Mouse (Mus musculus) testis, postnatal 10 days (tissue): Measurements from ENCODE around the gene Prrc2b.

Source experiments
- DNase-seq: peaks from one replicate; pipeline ENCODE4 v3.0.0; 2021; ENCODE audit warnings: low spot score

Prrc2b gene

DNA sequence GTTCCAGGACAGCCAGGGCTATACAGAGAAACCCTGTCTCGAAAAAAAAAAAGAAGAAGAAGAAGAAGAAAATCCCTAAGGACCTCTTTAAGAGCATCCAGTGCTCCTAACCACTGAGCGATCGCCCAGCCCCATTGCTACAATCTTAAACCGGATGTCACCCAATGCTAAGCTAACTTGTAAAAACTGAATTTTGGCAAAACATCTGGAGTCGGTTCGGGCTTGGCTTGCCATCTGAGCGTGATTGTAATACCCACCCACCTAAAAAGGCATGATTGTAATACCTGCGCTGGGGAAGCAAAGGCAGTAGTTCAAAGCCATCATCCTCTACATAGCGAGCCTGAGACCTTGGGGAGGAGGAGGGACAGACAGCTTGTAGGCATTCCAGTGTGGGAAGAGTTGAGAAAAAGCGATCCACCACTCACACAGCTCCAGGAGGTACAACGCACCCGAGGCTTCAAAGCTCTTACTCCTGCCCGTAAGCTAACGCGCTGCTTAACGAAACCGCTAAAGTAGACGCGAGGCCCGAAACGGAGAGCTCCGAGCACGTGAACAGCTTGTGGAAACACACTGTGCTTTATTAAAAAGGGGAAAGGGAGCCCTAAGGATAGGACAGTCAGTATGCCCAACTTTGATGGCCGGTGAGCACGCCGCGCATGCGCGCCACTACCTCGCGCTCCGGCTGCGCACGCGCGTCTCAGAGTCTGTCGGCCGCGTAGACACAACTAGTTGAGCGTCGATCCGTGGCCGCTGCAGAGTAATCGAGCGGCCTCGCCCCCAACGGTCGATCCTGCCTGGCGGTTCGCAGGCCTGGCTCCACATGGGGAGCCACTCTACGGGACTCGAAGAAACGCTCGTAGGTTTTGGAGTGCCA lies 85.2 kb downstream of the Prrc2b start, which contains the start of gene Pomt1:
Gene Pomt1 (plus strand): TSS at position 705 of the 874 bp plus-strand sequence.
- peak; percentile 92 for DNase-seq

DNA sequence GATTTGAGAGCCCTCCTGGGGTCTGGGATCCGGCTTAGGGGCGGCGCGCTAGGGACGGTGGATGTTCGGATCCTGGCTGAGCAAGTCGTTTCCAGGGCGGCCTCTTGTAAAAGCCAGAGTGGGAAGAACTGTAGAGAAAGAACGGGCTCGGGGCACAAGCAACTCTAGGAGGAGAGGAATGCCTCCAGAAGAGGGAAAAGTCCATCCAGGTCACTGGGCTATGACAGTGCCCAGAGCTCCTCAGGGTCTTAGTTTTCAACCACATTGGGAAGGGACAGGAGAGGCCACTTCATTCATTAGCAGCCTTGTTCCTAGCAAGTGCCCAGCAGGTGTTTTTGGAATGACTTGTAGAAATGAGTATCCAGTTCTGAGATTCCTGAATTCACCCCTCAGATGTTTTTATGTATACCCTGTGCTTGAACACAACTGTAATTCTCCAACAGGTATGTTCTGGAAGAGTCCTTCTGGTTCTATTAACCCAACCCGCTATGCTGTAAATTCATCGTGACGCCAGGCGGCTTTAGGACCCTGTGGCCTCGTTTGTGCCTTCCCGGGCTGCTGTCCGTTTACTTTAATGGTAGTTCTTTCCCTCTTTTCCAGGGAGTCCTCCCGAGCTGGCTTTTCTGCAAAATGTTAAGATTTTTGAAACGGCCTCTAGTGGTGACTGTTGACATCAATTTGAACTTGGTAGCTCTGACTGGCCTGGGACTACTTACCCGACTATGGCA lies 86.0 kb downstream of the Prrc2b start:
- no peak for DNase-seq

DNA sequence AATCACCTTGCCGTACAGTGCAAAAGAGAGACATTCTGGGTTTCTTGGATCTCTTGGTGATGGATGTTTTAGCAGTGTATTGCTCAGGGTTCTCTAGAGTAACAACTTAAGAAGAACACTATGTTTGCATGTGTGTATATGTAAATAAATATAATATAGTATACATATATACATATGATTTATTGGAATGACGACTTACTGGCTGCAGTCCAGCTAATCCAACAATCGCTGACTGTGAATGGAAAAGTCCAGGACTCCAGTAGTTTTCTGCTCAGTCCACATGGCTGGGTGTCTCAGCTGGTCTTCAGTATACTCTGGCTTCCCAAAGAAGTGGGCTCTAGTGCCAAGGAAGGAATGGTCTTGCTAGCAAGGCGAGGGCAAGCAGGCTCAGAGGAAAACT lies 86.7 kb downstream of the Prrc2b start:
- no peak for DNase-seq

- no peak for DNase-seq
Observed at GRCm38 (mm10) chr2:32238708-32239435, 88.0 kb downstream of the Prrc2b start.

- no peak for DNase-seq
Observed at GRCm38 (mm10) chr2:32240591-32240990, 89.7 kb downstream of the Prrc2b start.

- no peak for DNase-seq
Observed at GRCm38 (mm10) chr2:32242986-32243385, 92.1 kb downstream of the Prrc2b start.

GRCm38 (mm10) chr2:32246741-32247140 lies 95.9 kb downstream of the Prrc2b start:
- no peak for DNase-seq

DNA sequence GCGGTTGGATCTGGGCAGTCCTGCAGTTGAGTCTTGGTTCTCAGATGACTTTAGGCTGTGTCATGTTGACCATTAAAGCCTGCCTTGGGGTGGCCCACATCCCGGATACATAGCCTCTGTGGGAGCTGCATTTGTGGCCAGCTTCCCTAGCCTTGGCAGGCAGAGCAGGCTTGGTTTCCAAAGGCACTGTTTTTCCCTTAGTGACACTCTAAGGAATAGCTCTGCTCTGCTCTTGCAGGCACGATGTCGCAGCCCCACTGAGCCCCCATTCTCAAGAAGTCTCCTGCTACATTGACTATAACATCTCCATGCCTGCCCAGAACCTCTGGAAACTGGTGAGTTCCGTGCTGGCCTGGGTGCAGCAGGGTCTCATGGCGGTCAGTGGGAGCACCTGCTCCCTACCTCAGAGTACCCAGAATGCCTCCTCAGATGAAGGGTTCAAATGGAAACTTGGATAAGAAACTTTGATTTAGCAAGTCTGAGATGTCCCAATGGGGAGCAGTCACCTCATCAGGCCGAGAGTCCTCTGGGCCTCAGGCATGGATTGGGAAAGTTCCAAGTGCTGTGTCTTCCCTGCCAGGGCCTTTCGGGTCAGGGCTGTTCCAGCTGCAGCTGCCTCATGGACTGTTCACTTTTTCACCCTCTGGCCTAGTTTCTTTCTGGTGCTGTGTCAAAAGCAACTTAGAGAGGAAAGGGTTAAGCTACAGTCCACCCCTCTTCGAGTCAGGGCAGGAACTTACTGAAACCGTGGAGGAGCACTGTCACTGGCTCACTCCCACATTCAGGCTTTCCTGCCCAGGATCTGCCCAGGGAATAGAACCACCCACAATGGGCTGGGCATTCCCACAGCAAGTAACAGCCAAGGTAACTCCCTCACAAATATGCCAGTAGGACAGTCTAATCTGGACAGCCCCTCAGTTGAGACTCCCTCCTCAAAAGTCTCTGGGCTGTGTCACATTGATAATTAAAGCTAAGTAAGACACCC lies 97.8 kb downstream of the Prrc2b start:
- DNase-seq = no peak

- DNase-seq = peak; percentile 63
Observed at GRCm38 (mm10) chr2:32251791-32252527, 101.1 kb downstream of the Prrc2b start.

- DNase-seq = peak; percentile 76
Observed at GRCm38 (mm10) chr2:32252658-32253057, 101.8 kb downstream of the Prrc2b start.

GRCm38 (mm10) chr2:32253352-32253751 lies 102.5 kb downstream of the Prrc2b start:
- peak; percentile 65 for DNase-seq

DNA sequence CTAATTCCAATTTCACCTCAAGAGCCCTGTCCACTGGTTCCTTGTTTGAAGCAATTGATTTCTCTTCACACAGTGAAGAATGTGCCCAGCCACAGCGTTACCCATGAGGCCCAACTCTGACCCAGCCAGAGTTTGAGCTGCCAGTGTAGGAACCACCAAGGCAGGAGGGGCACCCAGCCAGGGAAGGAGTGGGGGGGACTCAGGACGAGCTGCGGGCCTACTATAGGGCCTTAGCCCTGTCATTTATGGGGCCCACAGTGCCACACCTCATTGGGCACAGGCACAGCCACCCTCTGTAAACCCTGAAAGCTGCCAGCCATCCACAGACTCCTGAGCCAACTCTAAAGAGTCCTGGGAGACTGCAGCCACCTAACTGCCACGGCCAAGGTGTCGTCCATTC lies 103.7 kb downstream of the Prrc2b start:
- no peak for DNase-seq

DNA sequence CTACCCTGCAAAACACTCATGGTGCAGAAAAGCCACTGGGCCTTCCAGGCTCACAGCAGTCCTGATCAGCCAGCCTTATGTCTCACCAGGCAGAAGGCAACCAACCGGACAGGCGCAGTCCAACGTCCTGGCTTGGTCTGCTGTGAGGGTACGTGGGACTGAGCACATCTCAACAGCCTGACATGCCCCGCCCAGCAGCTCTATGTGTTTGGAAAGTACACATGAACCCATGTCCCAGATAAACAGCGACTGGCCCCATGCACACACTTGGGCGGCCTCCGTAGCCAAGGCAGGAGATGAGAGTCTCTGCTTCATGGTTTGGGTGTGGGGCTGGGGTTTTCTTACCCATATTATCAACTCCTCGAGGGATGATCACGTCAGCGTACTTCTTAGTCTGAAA lies 105.4 kb downstream of the Prrc2b start:
- no peak for DNase-seq

GRCm38 (mm10) chr2:32258887-32259533 lies 108.1 kb downstream of the Prrc2b start:
- DNase-seq = no peak

- peak; percentile 91 for DNase-seq
Observed at GRCm38 (mm10) chr2:32259657-32260417, 109.0 kb downstream of the Prrc2b start, which contains the start of gene Uck1. Uck1 (minus strand) TSS chr2:32260159.

- peak; percentile 68 for DNase-seq
Observed at GRCm38 (mm10) chr2:32260635-32261034, 109.8 kb downstream of the Prrc2b start.

DNA sequence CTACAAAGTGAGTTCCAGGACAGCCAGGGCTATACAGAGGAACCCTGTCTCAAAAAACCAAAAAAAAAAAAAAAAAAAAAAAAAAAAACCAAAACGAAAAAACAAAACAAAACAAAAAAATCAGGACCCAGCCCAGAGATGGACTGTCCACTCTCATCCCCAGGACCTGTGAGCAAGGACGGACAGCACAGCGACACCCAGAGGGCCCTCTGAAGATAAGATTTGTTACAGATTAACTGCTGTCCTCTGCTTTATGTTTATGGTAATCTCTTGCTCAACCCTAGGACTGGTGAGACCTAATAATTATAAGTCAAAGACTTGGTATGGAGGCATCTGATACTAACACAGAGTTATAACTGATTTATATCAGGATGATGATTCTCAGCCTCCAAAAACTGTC lies 124.9 kb downstream of the Prrc2b start:
- DNase-seq = no peak

DNA sequence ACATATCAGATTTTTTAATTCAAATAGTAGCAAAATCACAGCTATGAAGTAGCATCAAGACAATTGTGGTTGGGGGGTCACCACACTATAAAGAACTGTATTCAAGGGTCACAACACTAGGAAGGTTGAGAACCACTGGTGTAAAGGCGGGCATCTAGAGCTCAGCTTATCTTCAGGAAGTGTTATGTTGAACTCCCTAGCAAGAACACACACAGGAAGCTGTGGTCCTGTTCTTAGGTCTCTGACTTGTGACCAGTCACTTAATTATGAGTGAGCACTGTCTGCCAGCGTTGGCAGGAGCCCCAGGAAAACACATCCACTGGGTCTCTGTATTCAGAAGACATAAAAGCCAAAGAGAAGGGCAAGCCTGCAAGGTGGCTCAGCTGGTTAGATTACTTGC lies 131.4 kb downstream of the Prrc2b start:
- no peak for DNase-seq

GRCm38 (mm10) chr2:32282727-32283126 lies 131.8 kb downstream of the Prrc2b start:
- peak; percentile 64 for DNase-seq
